Mouse (Mus musculus) midbrain, postnatal 0 days (tissue): ENCODE data around the gene Maml1. TPM values are rescaled to one million over a fixed set of nuclear protein-coding genes. Genes with fewer than 3 reads are reported as not detected.

Experiments
- ATAC-seq: fragments of 200-750 bp; cut with Nextera tagmentation; 2 replicates; pipeline ENCODE4 v1.8.0; 2017; ENCODE audit warnings: moderate number of reproducible peaks, mild to moderate bottlenecking, moderate TSS enrichment, moderate library complexity; ENCODE audit not compliant: low FRiP score
- DNase-seq: peaks from one replicate; pipeline ENCODE4 v3.0.0-alpha.2; 2015; ENCODE audit warnings: low spot score
- H3K27ac ChIP-seq: fragments of 300-500 bp; sonication (generic); 2 replicates; pipeline ENCODE4 v1.5.1; 2014; ENCODE audit warnings: low read depth, mild to moderate bottlenecking, low read length, mixed read lengths
- H3K27me3 ChIP-seq: fragments of 300-500 bp; sonication (generic); 2 replicates; pipeline ENCODE4 v1.6.1; 2014; ENCODE audit warnings: low read length, control low read depth, mixed read lengths; ENCODE audit not compliant: insufficient read depth
- H3K36me3 ChIP-seq: fragments of 300-500 bp; sonication (generic); 2 replicates; pipeline ENCODE4 v1.6.1; 2014; ENCODE audit warnings: low read length, control low read depth, mixed read lengths; ENCODE audit not compliant: insufficient read depth
- H3K4me1 ChIP-seq: fragments of 300-500 bp; sonication (generic); 2 replicates; pipeline ENCODE4 v1.6.1; 2014; ENCODE audit warnings: mild to moderate bottlenecking, control low read depth, antibody characterized with exemption, low read length, mixed read lengths; ENCODE audit not compliant: insufficient read depth
- H3K4me2 ChIP-seq: fragments of 300-500 bp; sonication (generic); 2 replicates; pipeline ENCODE4 v1.6.1; 2014; ENCODE audit warnings: low read depth, mild to moderate bottlenecking, low read length, mixed read lengths; ENCODE audit not compliant: poor library complexity, severe bottlenecking
- H3K4me3 ChIP-seq: fragments of 300-500 bp; sonication (generic); 2 replicates; pipeline ENCODE4 v1.5.1; 2014; ENCODE audit warnings: low read depth, mild to moderate bottlenecking, low read length, moderate library complexity
- H3K9ac ChIP-seq: fragments of 300-500 bp; sonication (generic); replicated peaks from 2 replicates; pipeline ENCODE4 v1.6.1; 2014; ENCODE audit warnings: mild to moderate bottlenecking, low read length, moderate library complexity, mixed read lengths; ENCODE audit not compliant: poor library complexity, severe bottlenecking
- H3K9me3 ChIP-seq: fragments of 300-500 bp; sonication (generic); 2 replicates; pipeline ENCODE4 v1.6.1; 2016; ENCODE audit warnings: low read length, control low read depth
- CTCF ChIP-seq: IDR thresholded peaks from 2 replicates; pipeline ENCODE4 v1.5.1; 2016; ENCODE audit warnings: antibody characterized with exemption, mild to moderate bottlenecking
- WGBS: fragments of 180-500 bp; shearing (Covaris S2); extraction: QIAGEN DNeasy Blood & Tissue Kit; methylation state at CpG from one replicate; pipeline ENCODE4 v1.1.7; 2014; 5-methylcytosine and 5-hydroxymethylcytosine counted together
- polyA plus RNA-seq: library from polyadenylated mRNA; unstranded; fragments of >200 nt; fragmentation: Nextera tagmentation; extraction: Ambion mirVana; gene quantifications from 2 replicates; pipeline ENCODE4 v1.2.1, GENCODE M21; 2015
- total RNA-seq: library from RNA; depleted of rRNA; stranded (reverse); fragments of >200 nt; gene quantifications from 2 replicates; pipeline ENCODE4 v1.2.3, GENCODE M21; 2014

Maml1 gene
- total and polyA plus RNA-seq, 2 experiments from 2014 or later, result 1.6 to 12.8 TPM

GRCm38 (mm10) chr11:50224671-50225530, 67.2 kb downstream of the Maml1 start:
- Histone ChIP-seq H3K4me2 (peak overlapping the region; percentile 95), H3K36me3 (no peaks in the 10 kb centered on the region), H3K4me3 (peak overlapping the region; percentile 84), H3K4me1 (peaks cover 23% of the 10 kb centered on the region), H3K27me3 (no peaks in the 10 kb centered on the region), H3K27ac (peak overlapping the region; percentile 94), H3K9ac (peak overlapping the region; percentile 99), H3K9me3 (no peaks in the 10 kb centered on the region)
- ATAC-seq (peak; percentile 81), DNase-seq (peak; percentile 84)
- peak; percentile 35 for TF ChIP-seq CTCF
- WGBS, result under 1% methylated on average over 65 of the region's 70 CpGs

GRCm38 (mm10) chr11:50223783-50224662, 68.1 kb downstream of the Maml1 start:
- TF ChIP-seq CTCF, result no peak
- H3K4me1 ChIP-seq, result peaks cover 23% of the 10 kb centered on the region
- H3K9me3 ChIP-seq, result no peaks in the 10 kb centered on the region

GRCm38 (mm10) chr11:50222559-50223276, 69.4 kb downstream of the Maml1 start:
- H3K9ac ChIP-seq, result 0 out of 2 replicates have a peak overlapping the region, but pooled peaks have one; percentile 0
- WGBS, result 45% methylated on average over 7 of the region's 7 CpGs

More at GRCm38 (mm10) chr11:50223783-50224662, 68.1 kb downstream of the Maml1 start:
- Histone ChIP-seq H3K27ac (peak overlapping the region; percentile 94), H3K9ac (peak overlapping the region; percentile 99), H3K36me3 (0 out of 2 replicates have a peak, but pooled peaks cover under 1% of the 10 kb centered on the region), H3K27me3 (no peaks in the 10 kb centered on the region), H3K4me3 (peak overlapping the region; percentile 84), H3K4me2 (peak overlapping the region; percentile 95)
- DNase-seq, result peak; percentile 55
- 5% methylated on average over 17 of the region's 17 CpGs for WGBS
- peak; percentile 48 for ATAC-seq

GRCm38 (mm10) chr11:50219833-50220232, 72.3 kb downstream of the Maml1 start:
- H3K4me2 ChIP-seq, result no peak overlapping the region
- H3K9me3 ChIP-seq, result no peaks in the 10 kb centered on the region
- H3K27me3 ChIP-seq, result no peaks in the 10 kb centered on the region
- H3K4me3 ChIP-seq, result no peak overlapping the region
- WGBS, result 54% methylated on average over 2 of the region's 2 CpGs
- no peak overlapping the region for H3K9ac ChIP-seq
- peaks cover 8% of the 10 kb centered on the region for H3K4me1 ChIP-seq
- 0 out of 2 replicates have a peak, but pooled peaks cover 4% of the 10 kb centered on the region for H3K36me3 ChIP-seq
- ATAC-seq (no peak), DNase-seq (no peak)
- TF ChIP-seq CTCF, result peak; percentile 27
- no peak overlapping the region for H3K27ac ChIP-seq

More at GRCm38 (mm10) chr11:50222559-50223276, 69.4 kb downstream of the Maml1 start:
- no peak overlapping the region for H3K4me3 ChIP-seq
- H3K27me3 ChIP-seq, result no peaks in the 10 kb centered on the region
- peak overlapping the region; percentile 95 for H3K4me2 ChIP-seq
- DNase-seq (no peak), ATAC-seq (no peak)
- no peak overlapping the region for H3K27ac ChIP-seq
- no peaks in the 10 kb centered on the region for H3K9me3 ChIP-seq
- H3K4me1 ChIP-seq, result peaks cover 23% of the 10 kb centered on the region
- TF ChIP-seq CTCF, result no peak
- 0 out of 2 replicates have a peak, but pooled peaks cover 4% of the 10 kb centered on the region for H3K36me3 ChIP-seq

- H3K36me3 ChIP-seq, result 0 out of 2 replicates have a peak, but pooled peaks cover 4% of the 10 kb centered on the region
- TF ChIP-seq CTCF, result no peak
- DNase-seq, result no peak
- H3K9ac ChIP-seq, result no peak overlapping the region
- no peak overlapping the region for H3K27ac ChIP-seq
- no peaks in the 10 kb centered on the region for H3K4me1 ChIP-seq
- no peaks in the 10 kb centered on the region for H3K9me3 ChIP-seq
- H3K4me3 ChIP-seq, result no peak overlapping the region
- 58% methylated on average over 4 of the region's 4 CpGs for WGBS
- no peak for ATAC-seq
- H3K27me3 ChIP-seq, result no peaks in the 10 kb centered on the region
- H3K4me2 ChIP-seq, result no peak overlapping the region
Measured at GRCm38 (mm10) chr11:50217811-50218210, 74.3 kb downstream of the Maml1 start.
